Mouse (Mus musculus) kidney, postnatal 4 days (tissue): ENCODE results near the gene Mfsd4a.
A peak's percentile ranks its signal among the peaks of the same experiment; 100 is the strongest.

Source experiments
- DNase-seq, 2 experiments: peaks; one replicate each; pipeline ENCODE4 v3.0.0; 2021; ENCODE audit warnings: mixed read lengths in 2 of 2

The Mfsd4a gene

GRCm38 (mm10) chr1:131982907-131983306, 85.0 kb downstream of the Mfsd4a start:
- peak; percentile 86 to 88 for DNase-seq

GRCm38 (mm10) chr1:131981378-131982013, 86.4 kb downstream of the Mfsd4a start:
- peak; percentile 87 to 89 for DNase-seq

GRCm38 (mm10) chr1:131980471-131980870, 87.4 kb downstream of the Mfsd4a start:
- DNase-seq: no peak

- no peak for DNase-seq
Measured at GRCm38 (mm10) chr1:131976886-131977285, 91.0 kb downstream of the Mfsd4a start.

- DNase-seq: no peak
Measured at GRCm38 (mm10) chr1:131973991-131974390, 93.9 kb downstream of the Mfsd4a start.
